Mouse (Mus musculus) kidney, adult 2 months (tissue): Measurements from ENCODE around the gene Lpp.

Experiments used
- CTCF ChIP-seq: fragments of 200-500 bp; conservative IDR thresholded peaks from 2 replicates; pipeline ENCODE4 v1.5.1; 2011; ENCODE audit warnings: low read depth, mild to moderate bottlenecking, control low read depth, low read length, moderate library complexity, mixed read lengths; ENCODE audit not compliant: insufficient read depth, insufficient read length
- POLR2A ChIP-seq: fragments of 200-500 bp; IDR thresholded peaks from one replicate; pipeline ENCODE4 v1.6.1; 2011; ENCODE audit warnings: low read depth, low read length, control low read depth

GRCm38 (mm10) chr16:24643024-24643635, 249.8 kb downstream of the Lpp start:
- TF ChIP-seq CTCF (no peak), POLR2A (no peak)
